Mouse (Mus musculus): ENCODE measurements around the gene Necab3.

Necab3 gene

DNA sequence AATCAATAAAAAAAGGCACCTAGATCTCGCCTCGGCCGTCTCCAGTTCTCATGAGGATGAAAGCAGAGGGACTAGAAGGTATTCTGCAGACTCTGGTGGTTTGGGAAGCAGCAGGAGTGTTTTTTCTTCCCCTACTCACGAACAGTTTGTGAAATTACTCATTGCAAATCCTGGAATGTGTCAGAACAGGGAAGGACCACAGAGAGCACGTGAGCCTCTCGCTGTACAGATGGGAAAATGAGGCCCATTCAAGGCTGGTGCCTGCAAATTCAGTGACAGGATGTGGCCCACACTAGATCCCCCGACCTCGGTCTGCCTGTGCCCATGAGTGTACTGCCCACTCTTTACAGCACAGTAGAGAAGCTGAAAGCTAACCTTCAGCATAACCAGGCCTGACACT lies 13.3 kb upstream of the Necab3 start:
- no peak for DNase-seq (ENCODE audit: low spot score)

DNA sequence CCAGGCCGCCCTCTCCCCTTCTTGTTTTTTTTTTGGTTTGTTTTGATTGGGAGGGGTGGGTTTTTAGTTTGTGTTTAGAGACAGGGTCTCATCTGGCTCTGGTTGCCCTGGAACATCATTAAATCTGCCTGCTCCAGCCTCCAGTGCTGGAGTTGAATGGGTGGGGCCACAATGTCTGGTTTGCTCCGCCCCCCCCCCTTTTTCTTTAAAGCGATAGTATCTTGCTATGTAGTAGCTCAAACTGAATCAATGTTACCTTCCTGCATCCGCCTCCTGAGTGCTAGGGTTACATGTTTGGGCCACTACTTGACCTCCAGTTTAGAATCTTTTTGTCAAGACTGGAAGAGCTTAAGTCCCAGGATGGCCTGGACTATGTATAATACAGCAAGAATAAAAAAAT lies 12.6 kb upstream of the Necab3 start:
- DNase-seq (ENCODE audit: low spot score), result no peak

DNA sequence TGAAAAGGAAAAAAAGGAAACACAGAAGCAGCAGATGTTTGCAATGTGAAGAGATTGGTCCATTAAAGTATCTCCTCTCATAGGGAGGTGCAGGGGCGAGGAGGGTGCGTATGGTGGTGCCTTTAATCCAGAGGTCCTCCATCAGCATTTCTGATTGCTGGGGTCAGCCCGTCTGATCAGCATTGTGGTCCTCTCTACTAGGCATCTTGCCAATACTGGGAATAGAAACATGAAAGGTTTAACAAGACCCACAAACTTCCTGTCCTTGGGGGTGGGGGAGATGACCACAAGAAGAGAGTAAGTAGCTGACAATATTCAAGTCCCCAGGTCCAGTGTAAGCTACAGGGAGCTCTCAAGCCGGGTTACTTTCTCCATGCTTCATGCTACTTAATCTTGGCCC lies 12.0 kb upstream of the Necab3 start:
- no peak for DNase-seq (ENCODE audit: low spot score)

DNA sequence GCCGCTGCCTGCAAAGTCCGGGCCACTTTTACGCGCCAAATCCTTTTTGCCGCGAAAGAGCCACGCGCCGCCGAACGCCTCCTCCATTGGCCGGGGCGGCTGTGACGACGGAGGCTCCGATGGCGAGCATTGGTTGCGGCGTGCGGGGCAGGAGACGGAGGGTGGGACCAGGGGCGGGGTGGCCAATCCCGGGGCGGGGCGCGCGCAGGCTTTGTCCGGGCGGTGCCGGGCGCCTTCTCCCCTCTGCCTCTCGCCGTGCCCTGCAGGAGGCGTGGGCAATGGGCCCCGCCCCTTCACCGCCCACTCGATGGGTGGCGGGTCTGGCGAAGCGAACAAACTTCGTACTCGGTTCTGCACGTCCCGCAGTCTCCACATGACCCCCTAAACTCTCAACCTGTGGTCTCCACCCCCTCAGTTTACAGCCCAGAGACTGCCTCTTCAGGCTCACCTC lies 11.2 kb upstream of the Necab3 start, which contains the start of gene E2f1:
Gene E2f1 (minus strand): TSS at position 57 of the 451 bp plus-strand sequence.
- peak; percentile 98 for DNase-seq (ENCODE audit: low spot score)

DNA sequence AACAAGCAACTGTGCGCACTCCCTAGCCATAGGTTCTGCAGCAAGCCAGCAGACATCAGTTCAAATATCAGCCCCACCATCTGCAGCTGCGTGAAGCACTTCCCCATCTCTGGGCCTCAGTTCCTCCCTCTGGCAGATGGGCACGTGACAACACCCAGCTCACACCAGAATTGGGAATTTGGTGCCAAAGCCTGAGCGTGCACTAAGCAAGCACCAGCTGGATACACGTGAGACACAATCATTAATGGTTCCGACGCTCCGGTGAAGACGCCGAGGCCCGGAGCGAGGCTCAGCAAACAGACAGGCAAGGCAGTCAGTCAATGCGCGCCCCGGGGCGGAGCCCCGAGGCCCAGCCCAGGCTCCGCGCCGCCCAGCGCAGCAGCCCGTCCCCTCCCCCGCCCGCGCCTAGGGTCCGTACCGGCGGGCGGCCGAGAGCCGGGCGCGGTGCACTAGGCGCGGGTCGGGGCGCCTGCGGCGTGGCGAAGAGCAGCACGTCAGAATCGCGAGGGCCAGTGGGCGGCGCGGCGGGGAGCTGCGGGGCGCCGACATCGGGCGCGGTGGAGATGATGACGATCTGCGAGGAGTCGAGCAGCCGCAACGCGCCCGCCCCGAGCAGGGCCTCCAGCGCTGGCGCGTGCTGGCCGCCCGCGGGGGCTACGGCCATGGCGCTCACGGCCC lies 10.5 kb upstream of the Necab3 start:
- peak; percentile 81 for DNase-seq (ENCODE audit: low spot score)

DNA sequence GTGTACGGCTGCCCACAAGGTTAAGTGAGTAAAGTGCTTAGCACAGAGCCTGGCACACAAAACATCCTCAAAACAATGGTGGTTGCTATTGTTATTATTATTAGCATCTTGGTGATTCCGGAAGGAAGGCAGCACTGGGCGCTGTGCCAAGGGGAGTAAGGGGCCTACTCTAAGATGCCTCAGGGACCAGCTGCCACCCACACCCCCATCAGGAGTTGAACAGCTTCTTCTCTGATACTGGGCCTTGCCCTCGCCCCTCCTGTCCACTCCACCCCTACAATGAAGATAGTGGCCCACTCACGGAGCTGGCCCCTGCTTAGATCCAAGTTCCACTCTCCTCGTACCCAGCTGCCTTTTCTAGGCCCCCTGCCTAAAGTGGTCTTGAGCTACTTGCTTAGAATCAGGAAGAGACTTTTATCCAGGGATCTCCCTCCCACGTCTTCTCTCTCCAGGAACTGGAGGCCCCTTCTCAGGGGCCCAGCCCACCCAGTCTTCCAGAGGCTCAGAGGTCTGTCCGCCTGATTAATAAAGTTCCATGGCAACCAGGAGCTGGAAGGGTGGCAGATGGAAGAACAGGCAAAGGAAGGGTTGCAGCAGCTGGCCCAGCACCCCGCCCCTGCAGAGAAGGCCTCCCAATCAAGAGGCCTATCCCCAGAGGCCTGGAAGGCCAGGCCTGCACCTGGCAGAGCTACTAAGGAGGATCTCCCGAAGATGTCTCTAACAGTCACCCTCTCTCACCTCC lies 9.8 kb upstream of the Necab3 start:
- DNase-seq (ENCODE audit: low spot score), result peak; percentile 74

DNA sequence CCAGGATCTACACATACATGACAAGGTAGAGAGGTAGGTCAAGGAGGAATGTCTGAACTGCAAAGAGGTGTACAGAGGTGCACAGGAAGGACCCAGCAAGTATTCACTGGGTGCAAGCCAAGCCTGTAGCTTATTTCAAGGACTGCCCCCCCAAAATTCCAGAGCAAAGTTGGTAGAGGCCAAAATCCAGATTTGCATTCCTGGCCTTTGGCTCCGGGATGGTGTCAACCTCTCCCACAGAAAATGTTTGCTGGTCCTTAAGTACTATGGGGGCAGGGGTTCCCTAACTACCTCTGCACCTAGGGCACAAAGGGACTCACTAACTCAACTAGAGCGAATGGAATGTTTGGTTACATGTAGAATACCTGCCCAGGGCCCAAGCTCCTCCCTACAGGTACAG lies 9.1 kb upstream of the Necab3 start:
- DNase-seq (ENCODE audit: low spot score), result no peak

DNA sequence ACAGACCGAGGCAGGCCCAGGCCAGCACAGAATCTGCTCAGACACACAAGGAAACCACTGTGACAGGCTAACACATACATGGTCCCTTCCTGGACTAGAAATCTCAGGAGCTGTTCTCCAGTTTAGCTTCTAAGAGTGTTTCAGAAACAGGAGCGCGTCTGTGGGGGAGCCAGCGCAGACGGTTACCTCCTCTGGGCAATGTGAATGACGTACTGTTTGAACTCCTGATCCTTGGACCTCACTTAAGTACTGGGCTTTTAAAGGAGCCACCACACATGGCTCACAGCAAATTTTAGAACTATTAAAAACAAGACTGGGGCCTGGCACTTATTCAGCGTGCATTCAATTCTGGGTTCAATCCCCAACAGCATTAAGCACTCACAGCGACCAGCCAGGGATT lies 8.0 kb upstream of the Necab3 start:
- no peak for DNase-seq (ENCODE audit: low spot score)

DNA sequence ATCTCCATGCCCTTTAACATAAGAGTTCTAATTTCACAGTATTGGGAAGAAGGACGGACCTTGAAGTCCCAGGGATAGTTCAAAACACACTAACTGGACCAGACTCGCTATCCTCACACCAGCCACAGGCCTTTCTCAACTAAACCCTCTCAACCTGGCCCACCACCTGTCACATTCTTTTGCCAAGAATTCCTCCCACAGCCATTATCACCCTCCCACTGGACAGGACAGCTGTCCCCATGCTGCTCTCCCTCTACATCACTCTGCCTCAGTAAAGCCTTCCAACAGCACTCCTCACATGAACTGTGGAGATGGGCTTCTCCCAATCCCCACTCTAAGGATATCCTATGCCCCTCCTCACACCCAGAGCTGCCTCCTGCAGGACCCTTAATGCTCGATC lies 6.9 kb upstream of the Necab3 start:
- DNase-seq (ENCODE audit: low spot score), result no peak

DNA sequence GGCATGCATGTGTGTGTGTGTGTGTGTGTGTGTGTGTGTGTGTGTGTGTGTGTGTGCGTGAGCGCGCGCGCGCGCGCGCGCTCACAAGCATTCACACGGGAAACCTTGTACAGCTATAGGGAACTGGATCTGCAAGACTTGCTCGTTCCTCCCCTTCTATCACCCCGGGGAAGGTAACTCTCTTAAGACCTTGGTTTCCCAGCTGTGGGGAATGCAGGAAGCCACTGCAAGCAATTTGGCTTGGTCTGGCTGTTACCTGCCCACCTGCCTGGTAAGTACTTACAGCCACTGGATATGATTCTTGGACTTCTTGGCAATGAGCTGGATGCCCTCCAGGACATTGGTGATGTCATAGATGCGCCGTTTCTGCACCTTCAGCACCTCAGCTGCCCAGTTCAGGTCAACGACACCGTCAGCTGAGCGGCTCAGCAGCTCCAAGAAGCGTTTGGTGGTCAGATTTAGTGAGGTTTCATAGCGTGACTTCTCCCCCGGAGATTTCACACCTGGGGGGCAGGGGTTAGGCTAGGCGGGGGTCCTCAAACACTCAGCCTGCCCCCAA lies 5.0 kb upstream of the Necab3 start:
- DNase-seq (ENCODE audit: low spot score), result no peak

DNA sequence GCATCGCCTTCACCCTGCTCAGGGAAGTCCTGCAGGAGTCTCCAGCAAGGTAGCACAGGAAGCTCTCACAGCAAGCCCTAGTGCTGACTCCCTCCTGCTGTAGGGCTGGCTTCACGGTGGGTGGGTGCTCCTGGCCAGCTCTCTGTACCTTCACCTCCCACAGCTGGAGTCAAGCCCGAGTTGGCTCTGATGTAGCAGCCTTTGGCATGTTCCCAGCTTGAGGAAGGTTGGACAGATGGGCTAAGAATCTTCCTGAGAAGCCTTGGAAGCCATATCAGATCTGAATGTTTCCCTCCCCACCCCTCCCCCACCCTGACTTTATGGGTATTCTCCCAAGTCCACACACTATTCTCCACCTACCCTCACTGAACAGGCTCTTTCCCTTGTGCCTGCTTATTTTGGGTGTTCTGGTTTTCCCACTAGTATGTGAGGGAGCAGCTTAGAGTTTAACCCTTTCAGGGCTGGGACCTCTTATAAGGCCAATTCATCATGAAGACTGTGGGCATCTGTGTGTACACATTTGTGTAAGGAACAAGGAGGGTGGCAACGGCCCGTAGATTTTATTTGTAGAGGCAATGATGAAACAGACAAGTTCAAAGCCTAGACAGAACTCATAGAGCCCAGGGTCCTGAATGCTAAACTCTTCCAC lies 1.4 kb downstream of the Necab3 start:
- DNase-seq (ENCODE audit: low spot score), result no peak

DNA sequence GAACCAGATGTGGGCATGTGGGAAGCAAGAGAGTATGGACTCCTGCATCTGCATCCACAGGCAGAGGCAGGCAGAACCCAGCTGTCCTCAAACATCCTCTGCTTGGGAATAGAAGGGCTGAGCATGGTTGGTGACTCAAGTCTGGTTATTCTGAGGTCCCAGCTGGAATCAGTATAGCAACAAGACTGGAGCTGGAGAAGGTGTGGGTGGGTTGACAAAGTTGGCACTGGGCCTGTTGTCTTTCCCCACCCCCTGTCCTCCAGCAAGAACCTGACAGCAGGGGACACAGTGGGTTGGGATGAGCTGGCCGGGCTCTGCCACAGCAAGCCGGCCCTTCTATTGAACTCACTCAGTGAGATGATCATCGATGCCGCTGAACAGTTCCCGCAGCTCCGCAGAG lies 3.5 kb downstream of the Necab3 start:
- no peak for DNase-seq (ENCODE audit: low spot score)

DNA sequence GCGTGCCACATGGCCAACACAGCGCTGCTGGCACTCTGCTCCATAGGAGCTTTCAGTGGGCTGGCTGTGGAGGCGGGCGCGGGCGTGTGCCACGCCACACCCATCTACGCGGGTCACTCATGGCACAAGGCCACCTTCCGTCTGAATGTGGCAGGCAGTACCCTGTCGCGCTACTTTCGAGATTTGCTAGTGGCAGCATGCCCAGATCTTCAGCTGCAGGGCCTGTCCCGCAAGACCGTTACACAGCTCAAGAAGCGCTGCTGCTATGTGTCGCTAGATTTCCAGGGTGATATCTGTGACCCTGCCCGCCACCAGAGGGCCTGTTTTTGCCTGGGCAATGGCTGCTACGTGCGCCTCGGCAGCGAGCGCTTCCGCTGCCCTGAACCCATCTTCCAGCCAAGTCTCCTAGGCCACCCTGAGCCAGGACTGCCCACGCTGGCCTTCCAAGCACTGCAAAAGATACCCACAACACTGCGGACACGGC lies 6.2 kb downstream of the Necab3 start:
- DNase-seq (ENCODE audit: low spot score), result peak; percentile 90

DNA sequence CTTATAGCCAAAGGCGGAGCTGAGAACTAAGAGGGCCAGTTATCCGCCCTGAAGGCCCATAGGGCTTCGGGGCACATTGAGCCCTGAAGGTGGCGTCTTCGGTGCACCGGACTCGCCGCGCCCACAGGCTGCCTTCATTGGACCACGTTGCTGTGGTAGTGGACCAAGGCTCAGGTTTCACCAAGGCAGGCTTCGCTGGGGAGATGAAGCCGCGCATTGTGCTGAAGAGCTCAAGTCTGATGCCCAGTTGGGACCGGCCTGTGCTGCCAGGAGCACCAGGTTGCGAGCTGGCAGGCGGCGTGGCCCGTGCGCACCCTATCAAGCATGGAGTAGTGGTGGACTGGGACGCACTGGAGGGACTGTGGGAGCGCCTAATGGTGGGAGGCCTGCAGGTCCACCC lies 6.8 kb downstream of the Necab3 start:
- DNase-seq (ENCODE audit: low spot score), result no peak

DNA sequence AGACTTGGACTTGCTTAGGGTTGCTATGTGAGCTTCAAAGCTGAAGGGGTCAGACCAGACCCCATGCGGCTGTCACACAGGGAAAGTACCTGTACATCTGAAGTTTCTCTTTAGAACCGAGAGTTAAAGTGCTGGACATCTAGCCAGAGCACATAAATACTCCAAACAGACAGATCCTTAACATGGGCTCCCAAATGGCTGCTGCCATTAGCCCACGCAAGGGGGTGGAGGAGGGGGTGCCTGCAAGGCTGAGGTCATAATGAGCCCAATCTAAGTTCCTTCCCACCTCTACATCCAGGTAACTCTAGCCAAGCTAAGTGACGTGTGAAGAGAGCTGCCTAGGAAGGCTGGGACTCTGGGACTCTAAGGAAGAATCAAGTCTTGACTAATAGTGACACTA lies 7.2 kb downstream of the Necab3 start, which contains the start of gene Actl10:
Gene Actl10 (plus strand): TSS at position 301 of the 400 bp plus-strand sequence.
- DNase-seq (ENCODE audit: low spot score), result no peak

DNA sequence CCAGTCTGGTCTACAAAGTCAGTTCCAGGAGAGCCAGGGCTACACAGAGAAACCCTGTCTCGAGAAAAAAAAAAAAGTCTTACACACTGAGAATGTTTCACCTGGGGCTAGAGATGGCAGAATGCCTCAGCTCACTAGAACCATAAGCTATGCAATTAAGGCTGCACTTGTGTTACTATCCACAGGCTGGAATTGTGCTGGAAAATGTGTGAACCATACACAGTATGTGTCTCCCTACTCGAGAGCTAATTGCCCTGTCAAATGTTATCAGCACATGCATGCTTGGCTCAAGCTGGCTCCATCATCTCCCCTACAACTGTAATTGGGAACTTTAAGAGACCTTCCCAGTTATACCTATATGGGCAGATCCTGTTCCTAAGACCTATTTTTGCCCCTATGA lies 7.8 kb downstream of the Necab3 start:
- DNase-seq (ENCODE audit: low spot score), result no peak

DNA sequence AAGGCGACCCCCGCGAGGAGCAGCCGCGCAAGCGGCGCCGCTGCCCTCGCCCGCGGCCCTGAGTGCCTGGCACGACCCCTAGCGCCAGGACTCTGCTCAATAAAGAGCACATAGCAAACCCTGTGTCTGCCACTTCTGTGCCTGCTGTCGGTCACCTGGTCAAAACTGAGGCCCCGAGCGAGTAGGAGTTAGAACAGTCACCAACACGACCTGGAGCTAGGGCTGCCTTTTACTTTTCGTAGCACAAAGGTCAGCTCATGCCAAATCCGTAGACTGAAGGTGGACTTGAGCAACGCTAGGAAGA lies 8.9 kb downstream of the Necab3 start:
- no peak for DNase-seq (ENCODE audit: low spot score)

DNA sequence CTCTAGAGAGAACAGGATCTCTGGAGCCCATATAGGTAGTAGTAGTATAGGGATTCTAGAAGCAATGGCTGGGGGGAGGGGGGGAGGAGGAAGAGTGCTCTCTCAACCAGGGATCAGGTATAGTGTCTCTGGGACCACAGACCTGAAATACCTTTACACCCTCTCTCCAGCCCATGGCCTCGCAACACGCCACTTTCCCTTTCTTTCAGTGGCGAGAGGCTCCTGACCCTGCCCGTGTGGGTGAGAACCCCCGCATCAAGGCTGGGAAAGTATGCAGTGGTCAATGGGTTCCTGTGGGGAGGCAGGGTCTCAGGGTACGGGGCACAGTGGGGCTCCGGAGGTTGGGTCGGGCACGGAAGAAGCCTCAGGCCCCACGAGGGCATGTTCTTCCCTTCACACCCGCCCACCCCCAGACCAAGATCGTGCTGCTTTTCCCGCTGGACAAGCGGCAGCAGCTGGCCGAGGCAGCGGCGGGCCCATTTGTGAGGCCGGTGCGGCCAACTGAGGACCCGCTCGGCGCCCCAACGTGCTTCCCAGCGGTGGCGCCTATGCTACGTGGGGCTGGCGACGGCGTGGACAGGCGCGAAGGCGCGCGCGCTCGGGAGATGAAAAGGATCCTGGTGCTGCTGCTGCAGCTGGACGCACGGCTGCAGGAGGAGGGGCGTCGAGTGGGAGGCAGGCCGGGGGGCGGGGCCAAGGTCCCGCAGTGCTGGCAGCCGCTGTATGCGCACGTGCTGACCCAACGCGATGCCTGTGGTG lies 9.4 kb downstream of the Necab3 start:
- no peak for DNase-seq (ENCODE audit: low spot score)

DNA sequence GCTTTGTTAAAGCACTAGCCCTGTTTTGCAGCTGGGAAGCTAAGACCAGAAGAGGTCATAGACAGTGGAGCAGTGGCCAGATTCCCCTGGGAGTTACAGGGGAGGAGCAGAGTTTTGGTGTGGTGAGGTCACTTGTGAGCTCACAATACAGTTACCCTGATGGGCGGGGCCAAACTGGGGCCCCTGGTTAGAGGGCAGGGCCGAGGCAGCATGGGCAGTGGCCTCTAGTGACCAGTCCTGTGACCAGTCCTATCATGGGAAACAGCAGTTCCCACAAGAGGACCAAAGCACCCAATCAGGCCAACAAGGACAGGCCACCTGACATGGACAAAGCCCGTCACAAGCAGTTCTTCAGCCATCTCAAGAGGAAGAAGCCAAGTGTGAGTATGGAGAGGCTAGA lies 10.0 kb downstream of the Necab3 start:
- DNase-seq (ENCODE audit: low spot score), result peak; percentile 56

DNA sequence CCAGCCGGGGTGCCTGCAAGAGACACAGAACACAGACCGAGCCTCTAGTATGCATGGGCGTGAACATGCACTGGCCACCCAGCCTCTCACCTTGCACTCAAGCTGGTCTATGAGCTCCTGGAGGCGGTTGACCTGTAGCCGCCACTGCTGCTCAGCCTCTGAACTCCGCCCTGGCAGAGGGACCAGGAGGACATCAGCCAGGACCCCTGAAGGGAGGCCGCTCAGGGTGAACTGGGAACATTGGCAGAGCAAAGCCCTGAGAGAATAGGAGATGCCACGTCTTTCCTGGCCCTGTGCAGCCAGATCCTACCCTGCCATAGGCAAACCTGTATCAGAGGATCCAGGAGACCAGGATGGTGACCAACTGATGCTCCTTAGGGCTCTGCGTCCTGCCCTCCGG lies 12.0 kb downstream of the Necab3 start, which contains the start of gene 1700003F12Rik:
Gene 1700003F12Rik (plus strand): TSS at position 375 of the 400 bp plus-strand sequence.
- DNase-seq (ENCODE audit: low spot score), result no peak

DNA sequence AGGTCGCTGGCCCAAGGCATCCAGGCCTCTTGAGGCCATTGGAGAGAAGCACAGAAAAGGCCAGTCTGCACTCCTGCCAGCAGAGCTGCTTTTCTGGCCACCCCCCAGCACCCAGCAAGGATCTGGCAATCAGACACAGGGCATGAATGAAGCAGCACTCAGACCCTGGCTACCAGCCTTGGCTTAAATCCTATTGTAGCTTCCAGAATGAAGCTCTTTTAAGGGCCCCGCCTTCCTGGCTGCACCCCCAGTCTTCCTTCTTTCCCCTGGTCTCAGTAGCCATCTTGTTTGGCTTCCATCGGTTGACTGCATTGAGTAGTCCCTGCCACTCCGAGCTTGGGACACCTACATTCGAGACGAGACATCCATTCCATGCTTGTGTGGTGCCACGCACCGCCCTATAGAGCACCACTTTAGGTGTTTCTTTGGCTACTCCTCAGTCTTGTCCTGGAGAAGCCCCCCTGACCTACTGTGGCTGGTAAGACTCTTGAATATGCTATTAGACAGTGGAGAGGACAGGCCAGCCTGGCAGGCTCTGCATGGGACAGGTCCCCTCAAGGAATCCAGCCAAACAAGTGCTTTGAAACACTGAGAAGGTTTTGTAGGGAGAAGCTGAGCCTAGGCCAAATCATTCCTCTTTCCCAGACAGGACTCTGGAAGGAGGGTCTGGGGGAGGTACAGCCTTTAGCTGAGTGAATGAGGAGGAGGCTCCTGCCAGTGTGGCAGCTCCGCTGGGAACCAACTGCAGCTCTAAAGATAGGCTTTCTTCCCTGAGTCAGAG lies 14.9 kb downstream of the Necab3 start:
- DNase-seq (ENCODE audit: low spot score), result peak; percentile 42
